Mouse (Mus musculus) lung, adult 2 months (tissue): ENCODE measurements at regions not wholly inside any gene's neighbourhood (a gene's known extent, or its start where the extent isn't known, plus 50 kb on each side); places are given as distances from the start of the nearest gene placed in this dataset.

Experiments
- CTCF ChIP-seq: fragments of 200-500 bp; IDR thresholded peaks from 2 replicates; pipeline ENCODE4 v1.5.1; 2011; ENCODE audit warnings: mild to moderate bottlenecking, low read length, control low read depth; ENCODE audit not compliant: insufficient read depth
- POLR2A ChIP-seq: fragments of 200-500 bp; IDR thresholded peaks from 2 replicates; pipeline ENCODE4 v1.6.1; 2011; ENCODE audit warnings: low read depth, mild to moderate bottlenecking, control low read depth, low read length, borderline replicate concordance; ENCODE audit errors: extremely low read depth

GRCm38 (mm10) chr12:12645183-12645582 is 296.5 kb downstream of the Mycn start:
- TF ChIP-seq CTCF: no peak
- no peak for TF ChIP-seq POLR2A
